Mouse (Mus musculus) G1E (cell line): ENCODE measurements around the gene Smim23.

Experiments used
- CTCF ChIP-seq: IDR thresholded peaks from 2 replicates; pipeline ENCODE4 v1.5.1; 2012; ENCODE audit warnings: low read depth, low read length, inconsistent platforms, mixed read lengths
- GATA1 ChIP-seq: IDR thresholded peaks from 2 replicates; pipeline ENCODE4 v1.6.1; 2012; ENCODE audit warnings: borderline replicate concordance, low read length, inconsistent platforms, mixed read lengths
- GATA2 ChIP-seq: IDR thresholded peaks from 2 replicates; pipeline ENCODE4 v1.6.1; 2012; ENCODE audit warnings: low read depth, low read length, inconsistent platforms, borderline replicate concordance
- POLR2AphosphoS5 ChIP-seq: IDR thresholded peaks from 2 replicates; pipeline ENCODE4 v1.6.1; 2012; ENCODE audit warnings: low read depth, low read length, inconsistent platforms; ENCODE audit not compliant: insufficient replicate concordance
- TAL1 ChIP-seq: conservative IDR thresholded peaks from 2 replicates; pipeline ENCODE4 v1.6.1; 2012; ENCODE audit warnings: low read depth, low read length, inconsistent platforms, mixed read lengths

DNA sequence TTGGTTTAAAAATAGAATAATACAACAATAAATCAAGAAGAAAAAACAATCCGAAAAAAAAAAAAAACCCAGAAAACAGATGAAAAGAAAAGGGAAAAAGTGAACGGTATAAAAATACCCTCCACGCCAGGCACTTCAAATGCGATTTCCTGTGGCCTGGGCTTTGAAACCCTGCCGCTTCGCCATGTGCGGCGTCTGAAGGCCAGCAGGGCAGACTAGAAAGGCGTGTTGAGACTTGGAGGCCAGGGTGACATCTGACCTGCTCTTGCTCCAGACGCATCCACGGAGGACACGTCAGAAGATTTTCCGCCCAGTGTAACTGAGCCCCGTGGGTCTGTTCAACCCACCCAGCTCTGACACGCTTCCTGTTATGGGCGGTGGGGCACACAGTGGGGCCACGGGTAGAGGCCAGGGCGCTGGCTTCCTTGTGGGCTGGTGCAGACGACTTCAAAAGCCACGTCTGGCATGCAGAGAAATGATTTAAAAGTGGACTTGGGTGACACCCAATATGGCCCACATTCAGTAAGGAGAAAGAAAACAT lies 22.3 kb upstream of the Smim23 start:
- TF ChIP-seq CTCF (no peak), POLR2AphosphoS5 (no peak), GATA1 (no peak), TAL1 (no peak), GATA2 (no peak)
